Mouse (Mus musculus): ENCODE data around the gene Mmd2. TPM values are rescaled to one million over a fixed set of nuclear protein-coding genes. Genes with fewer than 3 reads are reported as not detected.
A peak's percentile ranks its signal among the peaks of the same experiment; 100 is the strongest.

The Mmd2 gene
- polyA plus RNA-seq, 1 experiment from 2014 or later = 16.4 TPM

GRCm38 (mm10) chr5:142556721-142557120, 51.9 kb downstream of the Mmd2 start:
- Histone ChIP-seq H3K27ac (no peak overlapping the region), H3K4me3 (no peak overlapping the region), H3K27me3 (replicated peaks) (no peaks in the 10 kb centered on the region), H3K4me1 (no peaks in the 10 kb centered on the region), H3K9me3 (no peaks in the 10 kb centered on the region), H3K4me2 (replicated peaks) (no peak overlapping the region), H3K36me3 (no peaks in the 10 kb centered on the region), H3K9ac (no peak overlapping the region)
- ATAC-seq (ENCODE audit: low FRiP score, low read depth) = no peak
- 91% methylated on average over 4 of the region's 4 CpGs for WGBS

- ATAC-seq (ENCODE audit: low FRiP score, low read depth) = no peak
- Histone ChIP-seq H3K4me2 (replicated peaks) (no peak overlapping the region), H3K27ac (no peak overlapping the region), H3K9me3 (no peaks in the 10 kb centered on the region), H3K4me1 (no peaks in the 10 kb centered on the region), H3K9ac (no peak overlapping the region), H3K4me3 (no peak overlapping the region), H3K36me3 (no peaks in the 10 kb centered on the region), H3K27me3 (replicated peaks) (no peaks in the 10 kb centered on the region)
- WGBS = 84% methylated on average over 5 of the region's 5 CpGs
Observed at GRCm38 (mm10) chr5:142555866-142556265, 52.7 kb downstream of the Mmd2 start.

GRCm38 (mm10) chr5:142550706-142551652, 57.6 kb downstream of the Mmd2 start, which contains the start of gene Radil:
Radil (minus strand) TSS chr5:142551098.
- Histone ChIP-seq H3K4me2 (replicated peaks) (peak within 1 kb of the TSS; percentile 97), H3K27me3 (replicated peaks) (no peaks in the 10 kb centered on the region), H3K27ac (peak within 1 kb of the TSS; percentile 37; the same call in 1 of the 2 replicates), H3K4me1 (peaks cover 25% of the 10 kb centered on the region), H3K9me3 (no peaks in the 10 kb centered on the region), H3K36me3 (no peaks in the 10 kb centered on the region), H3K4me3 (peak within 1 kb of the TSS; percentile 59), H3K9ac (peak within 1 kb of the TSS; percentile 64)
- ATAC-seq (ENCODE audit: low FRiP score, low read depth) = peak; percentile 88
- WGBS = 2% methylated on average over 80 of the region's 80 CpGs

GRCm38 (mm10) chr5:142549961-142550705, 58.5 kb downstream of the Mmd2 start:
- WGBS = 1% methylated on average over 31 of the region's 31 CpGs
- H3K4me2 ChIP-seq (replicated peaks) = peak overlapping the region; percentile 97
- H3K27ac ChIP-seq = peak overlapping the region; percentile 37; the same call in 1 of the 2 replicates
- H3K27me3 ChIP-seq (replicated peaks) = no peaks in the 10 kb centered on the region
- ATAC-seq (ENCODE audit: low FRiP score, low read depth) = peak; percentile 67
- no peaks in the 10 kb centered on the region for H3K36me3 ChIP-seq
- H3K9ac ChIP-seq = peak overlapping the region; percentile 64
- peak overlapping the region; percentile 59 for H3K4me3 ChIP-seq
- H3K4me1 ChIP-seq = peaks cover 27% of the 10 kb centered on the region
- H3K9me3 ChIP-seq = no peaks in the 10 kb centered on the region

- Histone ChIP-seq H3K9ac (no peak overlapping the region), H3K27me3 (replicated peaks) (no peaks in the 10 kb centered on the region), H3K4me3 (no peak overlapping the region), H3K36me3 (no peaks in the 10 kb centered on the region), H3K27ac (no peak overlapping the region), H3K4me2 (replicated peaks) (peak overlapping the region; percentile 97), H3K4me1 (peaks cover 27% of the 10 kb centered on the region), H3K9me3 (no peaks in the 10 kb centered on the region)
- no peak for ATAC-seq (ENCODE audit: low FRiP score, low read depth)
- WGBS = 31% methylated on average over 9 of the region's 9 CpGs
Observed at GRCm38 (mm10) chr5:142549441-142549840, 59.2 kb downstream of the Mmd2 start.

GRCm38 (mm10) chr5:142547066-142547465, 61.5 kb downstream of the Mmd2 start:
- ATAC-seq (ENCODE audit: low FRiP score, low read depth) = no peak
- no peaks in the 10 kb centered on the region for H3K27me3 ChIP-seq (replicated peaks)
- WGBS = 82% methylated on average over 3 of the region's 3 CpGs

GRCm38 (mm10) chr5:142546344-142546743, 62.3 kb downstream of the Mmd2 start:
- peaks cover 27% of the 10 kb centered on the region for H3K4me1 ChIP-seq
- H3K9me3 ChIP-seq = no peaks in the 10 kb centered on the region
- H3K27ac ChIP-seq = no peak overlapping the region
- H3K4me2 ChIP-seq (replicated peaks) = no peak overlapping the region; the same call in 1 of the 2 replicates
- H3K36me3 ChIP-seq = peaks cover 4% of the 10 kb centered on the region; the same call in 1 of the 2 replicates
- 7% methylated on average over 5 of the region's 5 CpGs for WGBS
- no peak overlapping the region for H3K4me3 ChIP-seq
- no peak overlapping the region for H3K9ac ChIP-seq
- ATAC-seq (ENCODE audit: low FRiP score, low read depth) = no peak
- no peaks in the 10 kb centered on the region for H3K27me3 ChIP-seq (replicated peaks)

More at GRCm38 (mm10) chr5:142547066-142547465, 61.5 kb downstream of the Mmd2 start:
- Histone ChIP-seq H3K9me3 (no peaks in the 10 kb centered on the region), H3K9ac (no peak overlapping the region), H3K36me3 (peaks cover 2% of the 10 kb centered on the region; the same call in 1 of the 2 replicates), H3K4me1 (peaks cover 27% of the 10 kb centered on the region), H3K4me3 (no peak overlapping the region), H3K27ac (no peak overlapping the region), H3K4me2 (replicated peaks) (no peak overlapping the region)

GRCm38 (mm10) chr5:142545014-142545795, 63.4 kb downstream of the Mmd2 start:
- no peak for ATAC-seq (ENCODE audit: low FRiP score, low read depth)

GRCm38 (mm10) chr5:142537286-142537685, 71.3 kb downstream of the Mmd2 start:
- 85% methylated on average over 3 of the region's 3 CpGs for WGBS
- no peak overlapping the region for H3K4me3 ChIP-seq
- no peak overlapping the region for H3K27ac ChIP-seq
- H3K36me3 ChIP-seq = 0 out of 2 replicates have a peak, but pooled peaks cover 4% of the 10 kb centered on the region
- no peaks in the 10 kb centered on the region for H3K9me3 ChIP-seq
- H3K27me3 ChIP-seq (replicated peaks) = no peaks in the 10 kb centered on the region
- ATAC-seq (ENCODE audit: low FRiP score, low read depth) = no peak
- H3K9ac ChIP-seq = no peak overlapping the region
- no peak overlapping the region for H3K4me2 ChIP-seq (replicated peaks)
- H3K4me1 ChIP-seq = no peaks in the 10 kb centered on the region

More at GRCm38 (mm10) chr5:142545014-142545795, 63.4 kb downstream of the Mmd2 start:
- Histone ChIP-seq H3K36me3 (peaks cover 4% of the 10 kb centered on the region; the same call in 1 of the 2 replicates), H3K9ac (no peak overlapping the region), H3K4me3 (no peak overlapping the region), H3K4me1 (peaks cover 21% of the 10 kb centered on the region), H3K27me3 (replicated peaks) (no peaks in the 10 kb centered on the region), H3K9me3 (no peaks in the 10 kb centered on the region), H3K4me2 (replicated peaks) (no peak overlapping the region), H3K27ac (no peak overlapping the region)
- 75% methylated on average over 5 of the region's 5 CpGs for WGBS

- Histone ChIP-seq H3K9ac (no peak overlapping the region), H3K4me2 (replicated peaks) (no peak overlapping the region), H3K4me3 (no peak overlapping the region), H3K27ac (no peak overlapping the region), H3K4me1 (no peaks in the 10 kb centered on the region), H3K9me3 (no peaks in the 10 kb centered on the region), H3K27me3 (replicated peaks) (0 out of 2 replicates have a peak, but pooled peaks cover 2% of the 10 kb centered on the region), H3K36me3 (no peaks in the 10 kb centered on the region)
- ATAC-seq (ENCODE audit: low FRiP score, low read depth) = no peak
- 93% methylated on average over 4 of the region's 4 CpGs for WGBS
Observed at GRCm38 (mm10) chr5:142535388-142535787, 73.2 kb downstream of the Mmd2 start.

GRCm38 (mm10) chr5:142529915-142530314, 78.7 kb downstream of the Mmd2 start, which contains the start of gene Papolb:
Papolb (minus strand) TSS chr5:142530076.
- 43% methylated on average over 41 of the region's 41 CpGs for WGBS
- H3K27ac ChIP-seq = no peak within 1 kb of the TSS
- no peaks in the 10 kb centered on the region for H3K36me3 ChIP-seq
- H3K4me3 ChIP-seq = peak within 1 kb of the TSS; percentile 13; the same call in 1 of the 2 replicates
- peak within 1 kb of the TSS; percentile 46 for H3K4me2 ChIP-seq (replicated peaks)
- H3K4me1 ChIP-seq = 0 out of 2 replicates have a peak, but pooled peaks cover 4% of the 10 kb centered on the region
- no peak within 1 kb of the TSS for H3K9ac ChIP-seq
- no peaks in the 10 kb centered on the region for H3K9me3 ChIP-seq
- no peak for ATAC-seq (ENCODE audit: low FRiP score, low read depth)
- H3K27me3 ChIP-seq (replicated peaks) = peaks cover 11% of the 10 kb centered on the region
